Comparison of ENCODE assay signal across 9 mouse cellular contexts in genomic region chr6:30175918-30176421, GRCm38 (mm10).
DNase-seq lines count a peak whose midpoint lies in the region; ATAC-seq lines count a peak whose summit lies in the region.
"Had no signal": no experiment of that assay in that cellular context is flagged by ENCODE, and none has a peak within 500 bp of the region (broad histone marks: within the 10 kb centered on the region; RNA-seq: fewer than 3 reads in every experiment).

No protein-coding gene starts in this region.

- no peak for DNase-seq in kidney, adult 11 months
- DNase-seq in embryo, embryonic 10 days (ENCODE audit: low spot score): peak; percentile 37
- DNase-seq in right cerebral cortex, postnatal 10 days (ENCODE audit: low spot score in 2 of 2): no peak
- no peak for DNase-seq in thymus, adult 18-20 months
- DNase-seq in urinary bladder, postnatal 10 days (ENCODE audit: low spot score): no peak
- DNase-seq: cerebellum, adult 2 months had no signal

- peaks cover 50% of the 10 kb centered on the region for H3K4me1 ChIP-seq in kidney, embryonic 16.5 days (ENCODE audit: insufficient read depth, low read length)
- peaks cover 40% of the 10 kb centered on the region for H3K4me1 ChIP-seq in hindbrain, embryonic 13.5 days (replicated peaks)
- H3K4me1 ChIP-seq in midbrain, embryonic 15.5 days: peaks cover 43% of the 10 kb centered on the region

- peak overlapping the region; percentile 65 for H3K4me2 ChIP-seq in kidney, embryonic 16.5 days (replicated peaks; ENCODE audit: low read depth, low read length)
- H3K4me2 ChIP-seq in hindbrain, embryonic 13.5 days: peak overlapping the region; percentile 33
- peak overlapping the region; percentile 25 for H3K4me2 ChIP-seq in midbrain, embryonic 15.5 days

- WGBS in kidney, embryonic 16.5 days: under 1% methylated on average over 28 of the region's 28 CpGs
- WGBS in hindbrain, embryonic 13.5 days: under 1% methylated on average over 28 of the region's 28 CpGs
- WGBS in midbrain, embryonic 15.5 days: 0% methylated on average over 28 of the region's 28 CpGs

- no peak for ATAC-seq in kidney, embryonic 16.5 days (ENCODE audit: low FRiP score, low TSS enrichment)
- ATAC-seq in hindbrain, embryonic 13.5 days (ENCODE audit: low FRiP score): no peak
- ATAC-seq in midbrain, embryonic 15.5 days (replicated peaks): no peak

- H3K9ac ChIP-seq in kidney, embryonic 16.5 days (replicated peaks; ENCODE audit: low read length): no peak overlapping the region
- H3K9ac ChIP-seq in hindbrain, embryonic 13.5 days: no peak overlapping the region
- no peak overlapping the region for H3K9ac ChIP-seq in midbrain, embryonic 15.5 days

- no peaks in the 10 kb centered on the region; the same call in 1 of the 2 replicates for H3K9me3 ChIP-seq in kidney, embryonic 16.5 days (ENCODE audit: low read length)
- H3K9me3 ChIP-seq in hindbrain, embryonic 13.5 days: no peaks in the 10 kb centered on the region
- H3K9me3 ChIP-seq in midbrain, embryonic 15.5 days: no peaks in the 10 kb centered on the region

- peaks cover 97% of the 10 kb centered on the region for H3K27me3 ChIP-seq in kidney, embryonic 16.5 days (ENCODE audit: insufficient read depth, low read length)
- H3K27me3 ChIP-seq in hindbrain, embryonic 13.5 days: peaks cover 96% of the 10 kb centered on the region
- H3K27me3 ChIP-seq in midbrain, embryonic 15.5 days (replicated peaks): peaks cover 94% of the 10 kb centered on the region

- no peak overlapping the region for H3K27ac ChIP-seq in kidney, embryonic 16.5 days (ENCODE audit: low read length)
- H3K27ac ChIP-seq in hindbrain, embryonic 13.5 days: no peak overlapping the region
- H3K27ac ChIP-seq in midbrain, embryonic 15.5 days: no peak overlapping the region

- H3K4me3 ChIP-seq in kidney, embryonic 16.5 days (ENCODE audit: low read length): peak overlapping the region; percentile 56
- peak overlapping the region; percentile 22 for H3K4me3 ChIP-seq in hindbrain, embryonic 13.5 days
- peak overlapping the region; percentile 13 for H3K4me3 ChIP-seq in midbrain, embryonic 15.5 days

- H3K36me3 ChIP-seq in kidney, embryonic 16.5 days (ENCODE audit: insufficient read depth, low read length): no peaks in the 10 kb centered on the region
- H3K36me3 ChIP-seq in hindbrain, embryonic 13.5 days: no peaks in the 10 kb centered on the region
- H3K36me3 ChIP-seq in midbrain, embryonic 15.5 days (replicated peaks): no peaks in the 10 kb centered on the region
